8 mouse cellular contexts compared by ENCODE assay signal in genomic region chr5:114902413-114902812, GRCm38 (mm10). TPM values are rescaled to one million over a fixed set of nuclear protein-coding genes. Genes with fewer than 3 reads are reported as not detected.
DNase-seq lines count a peak whose midpoint lies in the region; ATAC-seq and TF ChIP-seq lines count a peak whose summit lies in the region.

No protein-coding gene starts in this region.

- DNase-seq in heart, adult 11 months: peak; percentile 71
- peak; percentile 45 for DNase-seq in right cerebral cortex, postnatal 14 days
- no peak for DNase-seq in right cerebral cortex, adult 18-20 months
- DNase-seq in kidney, postnatal 4 days: peak; percentile 74 to 78
- DNase-seq in spleen, postnatal 10 days (ENCODE audit: low spot score in 2 of 2): peak; percentile 23 to 69

- 35% methylated on average over 1 of the region's 1 CpGs for WGBS in heart, embryonic 12.5 days
- 57% methylated on average over 1 of the region's 1 CpGs for WGBS in bone marrow, adult 2 months

- H3K27me3 ChIP-seq in heart, embryonic 12.5 days (replicated peaks): peaks cover 8% of the 10 kb centered on the region; the same call in 1 of the 2 replicates

- no peak overlapping the region for H3K27ac ChIP-seq in heart, embryonic 12.5 days (ENCODE audit: poor library complexity, severe bottlenecking)
- no peak overlapping the region for H3K27ac ChIP-seq in bone marrow, adult 2 months (ENCODE audit: control insufficient read depth, insufficient read depth, low read depth, low read length, poor library complexity)

- no peak for ATAC-seq in heart, embryonic 12.5 days (ENCODE audit: insufficient number of reproducible peaks, low FRiP score)
- ATAC-seq in inflammation-experienced regulatory T-cells, adult 6 months: no peak

- peak; percentile 85 for TF ChIP-seq CTCF in bone marrow, adult 2 months (IDR thresholded peaks at IDR 0.05; ENCODE audit: control insufficient read depth, insufficient read depth, low read length)

- H3K4me2 ChIP-seq in heart, embryonic 12.5 days: no peak overlapping the region

- peaks cover 4% of the 10 kb centered on the region for H3K4me1 ChIP-seq in heart, embryonic 12.5 days (replicated peaks)
- no peaks in the 10 kb centered on the region for H3K4me1 ChIP-seq in bone marrow, adult 2 months (ENCODE audit: control insufficient read depth, insufficient read depth, low read length)

- no peaks in the 10 kb centered on the region for H3K9me3 ChIP-seq in heart, embryonic 12.5 days (replicated peaks)

- no peak overlapping the region for H3K9ac ChIP-seq in heart, embryonic 12.5 days

- TF ChIP-seq POLR2A in bone marrow, adult 2 months (IDR thresholded peaks at IDR 0.05; ENCODE audit: borderline replicate concordance, control insufficient read depth, low read depth, low read length): no peak

- H3K4me3 ChIP-seq in heart, embryonic 12.5 days: no peak overlapping the region
- H3K4me3 ChIP-seq in bone marrow, adult 2 months (replicated peaks; ENCODE audit: control insufficient read depth, low read depth, low read length): no peak overlapping the region

- no peaks in the 10 kb centered on the region for H3K36me3 ChIP-seq in heart, embryonic 12.5 days

RNA-seq across cellular contexts. Expression of gene Oasl2, which starts 5.7 kb away (rescaled TPM):
- 3.8 and 4.0 TPM in 2 replicates for polyA plus RNA-seq in heart, embryonic 12.5 days (2016; fragmentation: Nextera tagmentation; extraction: Ambion mirVana)
- 37.0 and 44.3 TPM in 2 replicates for polyA plus RNA-seq in bone marrow, adult 2 months (2011; ENCODE audit: insufficient read depth, insufficient read length, low replicate concordance, missing spikeins)
- 10 to 100 TPM in 2 of 3 experiments, 1 to 10 TPM in 1; 8.4 to 15.2 (median 12.1) TPM for polyA plus RNA-seq in inflammation-experienced regulatory T-cells, adult 6 months (2017; shearing (Covaris generic))

RNA-seq across cellular contexts. Expression of gene Oasl1, which starts 20.6 kb away (rescaled TPM):
- 0.46 and 0.65 TPM in 2 replicates for polyA plus RNA-seq in heart, embryonic 12.5 days (2016; fragmentation: Nextera tagmentation; extraction: Ambion mirVana)
- 8.7 and 13.5 TPM in 2 replicates for polyA plus RNA-seq in bone marrow, adult 2 months (2011; ENCODE audit: insufficient read depth, insufficient read length, low replicate concordance, missing spikeins)
- 1 to 10 TPM; 1.9 to 3.9 (median 2.6) TPM for polyA plus RNA-seq in inflammation-experienced regulatory T-cells, adult 6 months (2017; shearing (Covaris generic))

RNA-seq across cellular contexts. Expression of gene 2210016L21Rik, which starts 39.5 kb away (rescaled TPM):
- polyA plus RNA-seq in heart, embryonic 12.5 days (2016; fragmentation: Nextera tagmentation; extraction: Ambion mirVana): 37.2 and 40.9 TPM in 2 replicates
- polyA plus RNA-seq in bone marrow, adult 2 months (2011; ENCODE audit: insufficient read depth, insufficient read length, low replicate concordance, missing spikeins): 9.7 and 15.9 TPM in 2 replicates
- 10 to 100 TPM; 33.3 to 49.6 (median 36.0) TPM for polyA plus RNA-seq in inflammation-experienced regulatory T-cells, adult 6 months (2017; shearing (Covaris generic))

RNA-seq across cellular contexts. Expression of gene Gm9936, which starts 43.9 kb away (rescaled TPM):
- 0.06 TPM in 1 of 2 replicates, not detected in the other for polyA plus RNA-seq in heart, embryonic 12.5 days (2016; fragmentation: Nextera tagmentation; extraction: Ambion mirVana)
- not detected in 2 replicates for polyA plus RNA-seq in bone marrow, adult 2 months (2011; ENCODE audit: insufficient read depth, insufficient read length, low replicate concordance, missing spikeins)
- polyA plus RNA-seq in inflammation-experienced regulatory T-cells, adult 6 months (2017; shearing (Covaris generic)): not detected

RNA-seq across cellular contexts. Expression of gene 4930519G04Rik, which starts 48.9 kb away (rescaled TPM):
- not detected in 2 replicates for polyA plus RNA-seq in heart, embryonic 12.5 days (2016; fragmentation: Nextera tagmentation; extraction: Ambion mirVana)
- polyA plus RNA-seq in bone marrow, adult 2 months (2011; ENCODE audit: insufficient read depth, insufficient read length, low replicate concordance, missing spikeins): not detected in 2 replicates
- not detected for polyA plus RNA-seq in inflammation-experienced regulatory T-cells, adult 6 months (2017; shearing (Covaris generic))
